Mouse (Mus musculus): ENCODE measurements around the gene Grn.
"Not testable (repeated sequence)": the region's sequence is repeated elsewhere in the genome, so short reads cannot be mapped to it uniquely, and the experiment has no call there.

Grn gene

GRCm38 (mm10) chr11:102430121-102431017 lies at the start of gene Grn:
Grn (plus strand) TSS chr11:102430315.
- peak; percentile 97 for DNase-seq (ENCODE audit: low spot score)

- no peak for DNase-seq (ENCODE audit: low spot score)
Measured at GRCm38 (mm10) chr11:102381341-102382100, 48.6 kb upstream of the Grn start.

- no peak for DNase-seq (ENCODE audit: low spot score)
Measured at GRCm38 (mm10) chr11:102382794-102383193, 47.3 kb upstream of the Grn start.

- no peak for DNase-seq (ENCODE audit: low spot score)
Measured at GRCm38 (mm10) chr11:102383365-102384136, 46.6 kb upstream of the Grn start.

- DNase-seq (ENCODE audit: low spot score): peak; percentile 62
Measured at GRCm38 (mm10) chr11:102384418-102384817, 45.7 kb upstream of the Grn start.

GRCm38 (mm10) chr11:102385075-102385474 lies 45.0 kb upstream of the Grn start:
- no peak for DNase-seq (ENCODE audit: low spot score)

GRCm38 (mm10) chr11:102386121-102386520 lies 44.0 kb upstream of the Grn start:
- no peak for DNase-seq (ENCODE audit: low spot score)

GRCm38 (mm10) chr11:102389436-102389835 lies 40.7 kb upstream of the Grn start:
- not testable (repeated sequence) for DNase-seq (ENCODE audit: low spot score)

GRCm38 (mm10) chr11:102392441-102393237 lies 37.5 kb upstream of the Grn start:
- no peak for DNase-seq (ENCODE audit: low spot score)

- no peak for DNase-seq (ENCODE audit: low spot score)
Measured at GRCm38 (mm10) chr11:102393238-102393634, 36.9 kb upstream of the Grn start, which contains the start of gene Rundc3a. Rundc3a (plus strand) TSS chr11:102393403.

GRCm38 (mm10) chr11:102393719-102394420 lies 36.2 kb upstream of the Grn start:
- no peak for DNase-seq (ENCODE audit: low spot score)

GRCm38 (mm10) chr11:102394421-102395124 lies 35.5 kb upstream of the Grn start:
- no peak for DNase-seq (ENCODE audit: low spot score)

- no peak for DNase-seq (ENCODE audit: low spot score)
Measured at GRCm38 (mm10) chr11:102395250-102395649, 34.9 kb upstream of the Grn start.

GRCm38 (mm10) chr11:102396263-102396662 lies 33.9 kb upstream of the Grn start:
- DNase-seq (ENCODE audit: low spot score): no peak

GRCm38 (mm10) chr11:102396671-102397141 lies 33.4 kb upstream of the Grn start:
- no peak for DNase-seq (ENCODE audit: low spot score)

GRCm38 (mm10) chr11:102398007-102398825 lies 31.9 kb upstream of the Grn start:
- peak; percentile 67 for DNase-seq (ENCODE audit: low spot score)

GRCm38 (mm10) chr11:102399107-102399506 lies 31.0 kb upstream of the Grn start:
- no peak for DNase-seq (ENCODE audit: low spot score)

GRCm38 (mm10) chr11:102399610-102400072 lies 30.5 kb upstream of the Grn start:
- no peak for DNase-seq (ENCODE audit: low spot score)
